Mouse (Mus musculus) ovary, postnatal 36 days (tissue): ENCODE data around the gene Cadps.

Source experiments
- DNase-seq: peaks from one replicate; pipeline ENCODE4 v3.0.0; 2022; ENCODE audit warnings: low spot score, mixed read lengths

Cadps gene

DNA sequence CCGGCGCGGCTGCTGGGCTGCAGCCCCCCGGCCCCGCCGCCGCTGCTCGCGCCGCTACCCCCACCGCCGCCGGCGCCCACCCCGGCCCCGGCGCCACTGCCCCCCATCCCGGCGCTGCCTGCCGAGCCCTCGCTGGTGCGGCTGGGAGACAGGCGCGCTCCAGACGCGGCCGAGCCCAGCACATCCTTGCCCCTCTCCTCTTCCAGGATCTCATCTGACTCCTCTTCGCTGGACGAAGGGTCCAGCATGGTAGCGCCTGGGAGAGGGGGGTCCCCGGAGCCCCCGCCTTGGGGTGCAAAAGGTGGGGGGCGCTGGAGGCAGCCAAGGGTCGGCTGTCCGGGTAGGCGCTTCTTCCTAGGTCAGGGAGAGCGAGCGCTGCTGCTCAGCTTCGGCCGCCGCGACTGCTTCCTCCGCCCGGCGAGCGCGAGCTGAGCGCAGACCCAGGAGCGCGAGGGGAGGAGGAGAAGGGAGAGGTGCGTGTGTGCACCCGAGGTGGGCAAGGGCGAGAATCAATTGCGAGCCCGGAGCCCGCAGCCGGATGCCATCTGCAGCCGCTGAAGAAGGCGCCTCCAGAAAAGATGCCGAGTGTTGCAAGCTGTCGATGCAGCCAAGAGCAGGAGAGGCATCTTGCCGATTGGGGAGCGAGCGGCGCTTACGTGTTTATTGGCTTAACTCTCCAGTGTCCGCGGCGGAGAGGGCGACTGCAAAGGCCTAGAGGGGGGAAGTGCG is at the start of gene Cadps:
Gene Cadps, minus strand, starts transcription at position 589 of the 729 bp plus-strand sequence.
- DNase-seq, result peak; percentile 9

DNA sequence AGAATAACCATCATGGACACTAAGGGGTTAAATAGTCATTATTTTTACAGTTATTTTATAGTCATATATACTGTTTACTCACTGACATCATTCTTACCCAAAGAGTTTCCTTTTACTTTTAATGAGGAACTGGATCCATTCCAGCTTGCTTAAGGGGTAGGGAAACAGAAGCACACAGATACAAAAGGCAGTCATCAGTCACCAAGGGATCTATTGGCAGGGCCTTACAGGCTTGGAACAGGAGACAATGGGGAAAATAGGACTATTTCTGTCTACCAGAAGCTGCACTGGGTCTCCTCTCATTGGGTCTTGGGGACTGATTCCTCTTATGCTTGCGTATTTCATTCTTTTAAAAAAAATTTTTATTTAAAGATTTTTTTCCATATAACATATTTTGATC is 46.7 kb upstream of the Cadps start:
- DNase-seq, result no peak

DNA sequence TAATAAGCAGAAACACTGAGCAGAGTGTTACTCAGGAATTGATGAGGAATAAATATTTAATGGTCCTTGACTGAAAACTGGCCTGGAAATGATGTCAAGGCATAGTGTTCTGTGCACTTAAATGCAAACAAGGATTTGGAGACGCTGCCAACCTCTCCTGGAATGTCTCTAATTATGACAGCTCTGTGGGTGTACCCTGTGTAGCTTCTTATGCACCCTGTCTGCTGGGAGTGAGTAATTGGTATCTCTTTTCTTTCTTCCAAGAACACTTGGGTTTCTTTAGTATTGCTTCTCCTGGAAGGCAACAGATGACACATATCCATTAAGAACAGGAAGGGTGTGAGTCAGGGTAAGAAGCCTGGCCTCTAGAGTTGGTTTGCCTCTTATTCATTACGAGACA is 42.4 kb upstream of the Cadps start:
- DNase-seq, result no peak

DNA sequence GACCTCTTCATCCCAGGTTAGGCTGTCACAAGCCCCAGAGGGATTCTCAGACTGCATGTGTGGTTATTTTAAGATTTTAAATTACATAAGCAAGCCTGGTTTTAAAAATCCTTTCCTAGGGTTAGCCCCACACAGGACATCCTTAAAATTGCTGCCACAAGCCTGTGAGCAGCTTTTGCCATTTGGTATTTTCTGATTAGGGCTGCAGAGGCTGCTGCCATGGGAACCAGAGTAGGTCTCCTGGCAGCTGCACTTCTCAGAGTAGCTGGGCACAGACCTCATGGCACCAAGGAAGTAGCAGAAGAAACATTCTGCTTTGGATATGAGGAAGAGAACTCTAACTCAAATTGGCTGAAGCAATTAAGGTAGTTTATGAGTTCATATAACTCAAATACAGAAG is 21.0 kb upstream of the Cadps start:
- no peak for DNase-seq

DNA sequence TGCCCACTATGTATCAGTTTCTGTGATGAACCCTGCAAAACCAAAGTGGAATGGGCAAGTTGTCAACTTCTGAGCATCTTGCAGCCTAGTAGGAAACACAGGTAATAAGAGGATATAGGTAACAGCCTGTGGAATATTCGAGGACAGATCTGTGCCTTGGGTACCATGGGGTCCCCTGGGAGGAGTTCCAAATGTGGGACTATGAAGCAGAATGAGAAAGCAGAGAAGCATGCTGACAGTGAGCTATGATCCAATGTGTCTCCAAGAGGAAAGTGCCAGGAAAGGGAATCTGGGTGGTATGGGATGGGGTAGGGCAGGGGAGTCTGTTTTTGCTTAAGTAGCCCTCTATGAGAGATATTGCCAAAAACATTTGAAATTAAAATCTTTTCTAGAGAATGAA is 16.6 kb upstream of the Cadps start:
- DNase-seq, result no peak

DNA sequence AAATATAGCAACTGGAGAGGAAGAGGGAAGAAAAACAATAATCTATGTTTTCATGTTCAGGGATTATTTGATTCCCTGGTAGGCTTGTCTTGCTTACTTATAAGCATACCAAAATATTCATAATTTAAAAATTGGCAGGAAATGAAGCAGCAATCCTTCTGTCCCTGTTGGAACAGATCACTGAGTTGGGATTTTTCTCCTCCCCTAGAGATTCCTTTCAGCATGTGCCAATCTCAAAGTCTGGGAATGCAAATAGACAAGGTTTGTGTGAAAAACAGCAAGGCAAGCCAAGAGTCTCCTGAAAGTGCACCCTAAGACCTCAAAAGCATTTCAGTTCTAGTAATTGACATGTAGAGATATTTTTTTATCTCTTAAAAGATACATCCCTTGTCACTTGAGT is 16.1 kb upstream of the Cadps start:
- DNase-seq, result no peak

DNA sequence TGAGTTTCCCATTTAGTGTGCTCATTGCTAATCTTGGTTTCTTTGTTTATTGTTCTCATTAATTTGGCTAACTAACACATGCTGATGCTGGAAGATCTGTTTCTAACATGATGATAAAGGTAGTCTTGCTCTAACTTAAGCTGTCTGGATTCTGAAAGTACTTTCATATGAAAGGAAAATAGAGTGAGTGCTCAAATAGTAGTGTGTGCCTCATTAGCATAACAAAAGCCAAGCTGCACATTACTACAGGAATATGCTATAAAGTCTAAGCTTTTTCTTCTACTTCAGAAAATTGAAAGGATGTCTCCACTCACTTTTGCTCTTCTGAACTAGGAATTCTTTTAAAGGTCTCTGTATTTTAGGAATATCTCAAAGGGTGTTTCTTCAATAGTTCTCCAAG is 15.4 kb upstream of the Cadps start:
- DNase-seq, result no peak

DNA sequence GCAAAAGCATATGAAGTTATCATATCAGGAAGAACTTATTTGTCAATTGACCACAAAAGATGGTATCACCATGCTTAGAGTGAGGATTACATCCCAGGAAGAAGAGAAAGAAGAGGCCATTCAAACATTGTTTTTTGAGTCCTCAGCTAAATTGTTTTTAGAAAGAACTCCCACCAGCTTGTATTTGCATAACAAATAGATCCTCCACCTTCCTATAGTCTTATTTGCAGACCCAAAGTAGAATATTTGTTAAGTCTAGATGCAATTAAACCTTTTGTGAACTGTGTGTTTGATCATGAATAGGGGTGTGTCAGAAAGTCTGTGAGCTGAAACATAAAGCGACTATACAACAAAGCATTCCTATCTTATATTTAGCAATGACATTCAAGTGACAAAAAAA is 15.0 kb upstream of the Cadps start:
- no peak for DNase-seq

DNA sequence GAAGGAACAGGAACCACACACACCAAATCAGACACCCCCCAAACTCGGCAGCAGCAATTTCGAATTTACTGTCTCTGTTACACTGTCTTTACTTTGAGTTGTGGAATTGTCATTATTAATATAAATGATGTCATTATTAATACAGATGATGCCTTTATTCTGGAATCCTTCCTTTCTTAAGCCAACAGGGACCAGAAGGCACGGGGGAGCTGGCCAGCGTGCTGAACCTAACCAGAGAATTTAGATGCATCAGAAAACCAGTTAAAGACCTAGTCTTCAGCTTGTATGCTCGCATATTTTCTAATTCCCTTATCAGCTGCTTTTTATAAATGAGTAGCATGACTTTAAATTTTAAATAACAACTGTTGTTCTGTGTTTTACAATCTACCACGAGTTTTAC is 902 bp upstream of the Cadps start:
- DNase-seq, result peak; percentile 41

DNA sequence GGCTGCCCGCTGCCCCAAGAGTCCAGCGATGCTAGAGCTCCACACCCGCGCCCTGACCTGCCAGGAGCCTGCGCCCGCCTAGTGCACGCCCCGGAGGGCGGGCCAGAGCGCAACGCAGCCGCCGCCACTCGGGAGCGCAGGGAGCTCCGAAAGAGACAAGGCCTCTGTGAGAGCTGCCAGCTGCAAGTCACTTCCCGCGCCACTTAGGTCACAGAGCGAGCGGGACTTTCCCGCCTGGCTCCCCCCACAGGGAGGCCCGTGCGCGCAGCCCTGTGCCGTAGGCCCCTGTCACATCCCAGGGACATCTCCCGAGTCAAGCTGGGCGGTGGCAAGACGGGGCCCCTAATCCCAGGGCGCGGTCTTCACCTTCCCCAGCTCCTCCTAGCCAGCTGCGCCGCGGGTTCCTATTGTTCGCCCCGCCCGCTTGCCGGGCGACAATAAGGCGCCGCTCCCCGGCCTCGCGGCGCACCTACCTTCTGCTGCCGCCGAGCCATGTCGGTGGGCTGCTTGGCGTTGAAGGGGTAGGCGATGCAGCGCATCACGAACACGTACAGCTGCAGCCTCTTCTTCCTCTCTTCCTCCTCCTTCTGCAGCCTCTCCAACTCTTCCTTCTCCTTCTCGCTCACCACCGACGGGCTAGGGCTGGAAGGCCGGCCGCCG is 918 bp downstream of the Cadps start:
- DNase-seq, result peak; percentile 46

DNA sequence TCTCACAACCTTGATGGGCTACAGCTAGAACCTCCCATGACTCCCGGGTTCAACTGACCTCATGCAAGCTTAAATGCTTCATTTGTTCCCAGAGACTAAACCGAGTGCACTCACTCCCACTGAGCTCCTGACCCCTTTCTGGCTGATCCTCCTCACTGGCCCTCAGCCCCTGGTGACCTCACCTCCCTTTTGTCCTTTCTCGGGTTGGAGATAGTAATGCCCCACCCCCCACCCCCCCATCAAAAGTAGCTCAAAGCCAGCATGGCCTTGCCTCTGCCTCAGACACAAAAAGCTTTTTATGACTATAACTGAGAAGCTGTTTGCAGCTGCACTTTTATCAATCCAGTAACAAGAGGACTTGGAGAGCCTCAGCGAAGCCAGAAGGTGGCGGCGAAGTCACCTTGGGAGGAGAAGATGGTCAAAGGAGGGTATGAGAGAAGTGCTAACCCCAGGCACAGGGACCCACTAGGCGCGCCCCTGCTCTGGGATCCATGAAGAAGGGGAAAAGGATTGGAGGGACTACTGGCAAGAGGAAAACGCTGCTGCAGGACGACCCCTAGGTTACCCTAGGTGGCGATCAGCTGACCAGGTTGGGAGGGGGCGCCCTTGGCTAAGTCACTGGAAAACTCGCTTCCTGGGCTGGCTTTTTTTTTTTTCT is 1.6 kb downstream of the Cadps start:
- no peak for DNase-seq

DNA sequence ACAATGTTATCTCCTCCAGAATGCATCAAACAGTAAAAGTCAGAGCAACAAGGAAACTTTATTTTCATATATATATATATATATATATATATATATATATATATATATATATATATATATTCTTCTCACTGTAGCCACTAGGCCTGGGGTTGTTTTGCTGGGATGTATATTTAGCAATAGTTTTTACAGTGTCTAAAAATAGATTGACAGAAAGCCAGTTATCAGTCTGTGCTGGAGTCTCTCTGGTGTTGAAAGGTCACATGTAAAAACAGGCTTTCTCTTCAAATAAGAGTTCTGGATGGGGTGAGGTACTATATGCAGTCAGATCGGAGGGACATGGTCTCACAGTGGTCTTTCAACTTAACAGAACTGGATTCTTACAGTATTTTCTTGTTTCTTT is 2.7 kb downstream of the Cadps start:
- no peak for DNase-seq

DNA sequence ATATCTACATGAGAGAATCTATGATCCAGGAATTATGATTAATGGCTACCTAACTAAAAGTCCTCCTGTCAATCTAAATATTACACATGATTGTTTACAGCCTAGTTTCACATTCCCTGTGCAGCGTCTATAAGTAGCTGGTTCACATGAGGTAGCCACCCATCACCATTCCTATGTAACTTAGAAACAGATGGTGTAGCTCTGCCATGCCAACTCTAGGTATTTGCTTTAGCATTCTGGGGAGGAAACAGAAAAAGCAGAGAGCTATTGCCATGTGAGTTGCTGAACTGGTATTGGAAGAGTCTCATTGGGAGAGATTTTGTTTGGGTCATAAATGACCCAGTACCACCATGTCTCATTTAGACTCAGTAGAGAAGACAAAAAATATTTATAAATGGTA is 4.4 kb downstream of the Cadps start:
- DNase-seq, result no peak

DNA sequence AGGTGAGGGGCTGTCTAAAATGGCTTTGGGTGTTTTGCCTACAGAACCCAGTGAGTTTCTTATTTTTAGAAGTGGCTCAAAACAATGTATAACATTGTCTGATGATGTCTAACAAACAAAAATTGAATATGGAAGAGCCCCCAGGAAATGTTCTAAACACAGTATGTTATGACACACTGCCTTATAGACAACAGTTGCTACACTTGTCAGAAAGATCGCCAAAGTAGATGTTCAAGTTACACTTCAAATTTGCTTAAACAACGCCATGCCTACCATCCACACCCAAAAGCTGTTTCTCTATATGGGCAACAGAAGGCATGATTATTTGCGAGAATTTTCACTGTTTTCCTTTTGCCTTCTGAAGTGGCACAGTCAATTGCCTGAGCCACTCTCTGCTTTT is 10.8 kb downstream of the Cadps start:
- no peak for DNase-seq

DNA sequence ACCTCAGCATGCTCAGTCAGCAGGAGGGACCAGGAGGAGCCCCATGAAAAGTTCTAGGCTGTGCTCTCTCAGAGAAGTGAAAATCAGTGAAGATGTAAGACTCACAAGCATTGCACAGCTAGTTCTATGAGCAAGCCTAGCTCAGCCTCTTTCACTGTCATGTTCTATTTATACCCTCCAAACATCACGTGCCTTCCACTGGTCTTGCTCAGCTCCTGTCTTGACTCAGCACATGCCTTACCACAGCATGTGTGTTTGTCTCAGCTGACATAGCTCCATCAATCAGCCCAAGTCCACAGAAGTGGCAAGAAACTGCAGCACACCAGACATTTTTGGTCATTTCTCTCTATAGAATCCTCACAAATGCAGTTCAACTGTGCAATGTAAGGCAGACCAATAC is 19.9 kb downstream of the Cadps start:
- no peak for DNase-seq

DNA sequence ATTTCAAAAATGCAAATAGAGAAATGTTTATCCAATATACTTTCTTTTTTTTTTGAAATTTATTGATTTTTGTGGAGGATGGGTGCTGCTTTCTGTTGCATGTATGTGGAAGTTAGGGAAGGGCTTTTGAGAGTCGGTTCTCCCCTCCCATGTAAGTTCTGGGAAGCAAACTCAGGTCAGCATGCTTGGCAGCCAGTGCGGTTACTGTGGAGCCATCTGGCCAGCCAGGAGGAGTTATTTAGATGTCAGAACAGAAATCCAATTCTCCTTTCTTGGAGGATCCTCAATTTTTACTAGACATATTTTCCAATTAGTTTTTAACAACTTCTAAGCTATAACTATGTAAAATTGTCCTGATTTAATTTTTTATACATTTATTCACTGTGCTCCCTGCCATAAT is 21.8 kb downstream of the Cadps start:
- no peak for DNase-seq

DNA sequence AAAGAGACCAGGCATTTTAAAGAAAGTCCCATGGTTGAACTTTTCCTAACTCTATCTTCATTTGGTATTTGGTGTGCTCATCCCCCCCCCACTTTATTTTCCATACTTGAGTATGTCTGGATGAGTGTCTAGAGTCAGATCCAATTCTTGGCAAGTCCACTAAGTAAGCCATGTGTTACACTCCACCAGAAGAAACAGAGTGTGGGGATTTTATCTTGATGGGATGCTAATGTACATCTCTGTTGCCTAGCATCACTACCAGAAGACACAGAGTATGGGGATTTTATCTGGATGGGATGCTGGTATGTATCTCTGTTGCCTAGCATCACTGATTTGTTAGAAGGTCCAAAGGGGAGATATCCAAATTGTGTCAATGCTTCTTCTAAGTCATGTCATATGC is 24.0 kb downstream of the Cadps start:
- no peak for DNase-seq

DNA sequence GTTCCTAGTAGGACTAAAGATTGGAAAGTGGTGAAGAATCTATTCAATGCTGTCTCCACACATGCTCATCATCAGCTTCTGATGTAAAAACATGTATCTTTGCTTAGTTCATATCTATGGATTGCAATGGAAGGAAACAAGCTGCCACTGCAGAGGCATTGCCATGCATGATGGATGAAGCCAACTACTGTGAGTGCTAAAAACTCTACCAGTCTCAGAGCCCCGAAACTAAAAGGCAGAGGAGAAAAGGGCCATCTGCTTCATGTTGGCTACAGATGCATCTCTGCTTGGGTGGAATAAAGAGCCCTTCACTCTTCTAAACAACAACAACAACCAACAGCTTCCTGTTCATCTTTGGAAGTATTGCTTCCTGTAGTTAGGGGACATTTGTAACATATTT is 38.6 kb downstream of the Cadps start:
- no peak for DNase-seq

DNA sequence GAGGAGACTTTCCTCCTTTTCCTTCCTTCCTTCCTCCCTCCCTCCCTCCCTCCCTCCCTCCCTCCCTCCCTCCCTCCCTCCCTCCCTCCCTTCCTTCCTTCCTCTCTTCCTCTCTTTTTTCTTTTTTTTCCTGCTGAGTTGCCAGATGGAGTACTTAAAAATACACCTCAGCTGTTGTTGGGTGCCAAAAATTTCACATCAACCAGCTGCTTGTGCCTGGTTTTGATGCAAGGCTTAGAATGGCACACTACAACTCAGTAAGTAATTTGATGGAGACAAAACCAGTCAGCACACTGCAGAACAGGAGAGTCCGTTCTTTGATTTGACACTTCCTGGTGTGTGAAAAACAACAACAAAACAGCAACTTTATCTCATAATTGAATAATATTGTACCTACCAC is 42.9 kb downstream of the Cadps start:
- DNase-seq, result no peak

DNA sequence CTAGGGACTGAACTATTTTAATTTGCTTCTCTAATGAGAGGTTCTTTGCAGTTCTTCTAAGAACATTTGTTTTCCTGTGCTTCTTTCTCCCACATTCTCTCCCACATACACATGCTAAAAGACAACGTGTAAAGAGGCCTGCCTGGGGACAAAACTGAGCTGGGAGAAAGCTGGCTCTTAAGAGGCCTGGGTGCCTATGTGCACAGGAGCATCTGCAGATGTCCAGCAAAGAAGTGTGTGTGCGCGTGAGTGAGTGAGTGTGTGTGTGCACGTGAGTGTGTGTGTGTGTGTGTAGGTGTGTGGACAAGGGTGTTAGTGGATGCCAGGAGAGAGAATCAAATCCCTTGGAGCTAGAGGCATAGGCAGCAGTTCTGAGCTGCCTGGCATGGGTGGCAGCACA is 44.9 kb downstream of the Cadps start:
- no peak for DNase-seq

DNA sequence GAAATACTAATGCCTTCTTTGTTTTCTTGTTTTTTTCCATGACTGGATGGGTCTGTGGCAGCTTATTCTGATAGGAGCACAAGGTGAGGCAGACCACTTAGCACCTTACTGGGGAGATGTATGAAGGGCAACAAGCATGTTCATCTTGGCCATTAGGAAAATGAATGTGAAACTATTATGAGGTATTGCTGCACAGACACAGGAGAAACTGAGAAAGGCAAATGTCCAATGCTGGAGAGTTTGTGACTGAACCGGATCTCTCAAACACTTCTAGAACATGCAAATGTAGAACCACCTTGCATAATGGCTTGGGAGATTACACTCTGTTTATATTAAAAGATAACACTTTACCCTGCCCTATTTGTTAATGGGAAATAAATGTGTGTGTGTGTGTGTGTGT is 54.0 kb downstream of the Cadps start:
- no peak for DNase-seq

DNA sequence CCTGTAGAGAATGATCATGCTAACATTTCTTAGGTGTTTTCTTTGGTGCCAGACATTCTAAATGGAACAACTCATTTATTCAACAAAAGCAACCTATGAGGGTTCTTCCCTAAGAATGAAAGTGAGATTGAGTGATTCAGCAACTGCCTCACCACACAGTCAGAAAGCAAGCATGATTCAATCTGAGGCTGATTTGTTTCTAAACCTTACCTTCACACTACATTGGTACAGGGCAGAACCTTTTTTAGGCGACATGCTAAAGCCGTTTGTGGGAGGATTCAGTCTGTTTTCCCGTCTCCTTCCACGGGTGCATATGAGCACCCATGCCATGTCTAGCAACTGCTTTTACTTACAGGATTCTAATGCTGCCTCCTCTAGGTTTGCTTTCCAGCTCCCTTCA is 69.6 kb downstream of the Cadps start:
- no peak for DNase-seq

DNA sequence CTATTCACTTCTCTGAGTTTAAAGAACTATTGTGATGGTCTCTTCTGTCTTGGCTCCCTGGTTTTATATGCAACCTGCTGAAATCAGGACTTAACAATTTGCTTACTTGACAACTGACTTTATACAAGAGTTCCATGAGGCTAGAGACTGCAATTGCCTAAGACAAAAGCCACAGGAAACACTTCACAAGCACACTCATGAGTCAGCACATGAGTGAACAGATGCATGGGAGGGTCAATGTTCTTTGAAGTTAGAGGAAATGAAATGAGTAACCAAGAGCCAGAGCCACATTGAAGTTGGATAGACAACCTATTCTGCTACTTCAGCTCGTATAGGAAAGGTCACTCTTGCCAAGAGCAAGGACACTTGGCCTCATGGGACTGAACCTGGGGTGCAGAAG is 71.1 kb downstream of the Cadps start:
- no peak for DNase-seq

DNA sequence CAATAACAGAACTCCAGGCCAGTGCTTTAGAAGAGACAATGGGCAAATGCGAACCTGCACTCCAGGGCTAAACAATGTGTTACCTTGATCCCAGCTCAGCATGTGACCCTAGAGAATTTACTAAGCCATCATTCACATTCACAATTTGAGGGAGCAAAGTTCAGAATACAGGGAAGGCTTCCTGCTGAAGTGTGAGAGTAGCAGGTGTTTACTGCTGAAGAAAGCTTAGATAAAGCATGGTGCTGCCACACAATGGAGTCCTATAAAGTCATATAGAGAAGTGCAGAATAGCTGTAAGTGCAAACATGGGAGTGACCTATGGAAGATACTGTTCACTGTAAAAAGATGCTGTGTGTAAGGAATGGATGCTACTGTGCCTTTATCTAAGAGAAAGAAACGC is 91.9 kb downstream of the Cadps start:
- no peak for DNase-seq
